Mouse (Mus musculus): Measurements from ENCODE around the gene Cacna1b. TPM values are rescaled to one million over a fixed set of nuclear protein-coding genes. Genes with fewer than 3 reads are reported as not detected.

Gene Cacna1b
- polyA plus RNA-seq, 1 experiment from 2014 or later: 0.91 TPM

DNA sequence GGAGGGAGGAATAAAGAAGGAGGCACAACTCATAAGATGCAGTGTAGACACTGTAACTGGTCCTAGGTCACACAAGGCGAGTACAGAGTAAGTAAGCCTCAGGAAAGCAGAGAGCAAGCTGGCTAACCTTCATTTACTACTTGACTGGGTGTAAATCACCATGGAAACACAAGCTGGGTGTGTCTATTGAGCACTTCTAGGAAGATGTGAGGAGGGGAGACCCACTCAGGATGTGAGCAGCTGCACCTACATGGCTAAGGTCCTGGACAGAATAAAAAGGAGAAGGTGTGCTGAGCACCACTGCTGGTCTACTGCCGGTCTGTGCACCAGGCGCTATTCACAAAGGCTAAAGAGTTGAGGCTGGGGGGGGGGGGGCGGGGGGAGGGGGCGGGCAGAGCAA, 13.9 kb upstream of the Cacna1b start:
- no peaks in the 10 kb centered on the region for H3K4me1 ChIP-seq (replicated peaks; ENCODE audit: control insufficient read depth, insufficient read depth, low read length)
- 20% methylated on average over 3 of the region's 5 CpGs for WGBS
- ATAC-seq (replicated peaks; ENCODE audit: low FRiP score, low TSS enrichment, low read depth): no peak
- no peak for DNase-seq (ENCODE audit: low spot score)
- H3K27ac ChIP-seq (ENCODE audit: low read depth): no peak overlapping the region
- no peak overlapping the region for H3K4me2 ChIP-seq (ENCODE audit: low read length)
- H3K9ac ChIP-seq (ENCODE audit: low read length): no peak overlapping the region
- H3K36me3 ChIP-seq (ENCODE audit: control insufficient read depth, insufficient read depth, low read length): no peaks in the 10 kb centered on the region
- no peaks in the 10 kb centered on the region for H3K27me3 ChIP-seq (replicated peaks; ENCODE audit: control insufficient read depth, insufficient read depth, low read length)
- no peaks in the 10 kb centered on the region for H3K9me3 ChIP-seq (ENCODE audit: control insufficient read depth, low read length)
- H3K4me3 ChIP-seq (ENCODE audit: low read depth, low read length): no peak overlapping the region

- Histone ChIP-seq H3K4me1 (replicated peaks; ENCODE audit: control insufficient read depth, insufficient read depth, low read length) (no peaks in the 10 kb centered on the region), H3K4me3 (ENCODE audit: low read depth, low read length) (no peak overlapping the region), H3K36me3 (ENCODE audit: control insufficient read depth, insufficient read depth, low read length) (no peaks in the 10 kb centered on the region), H3K9me3 (ENCODE audit: control insufficient read depth, low read length) (no peaks in the 10 kb centered on the region), H3K27me3 (replicated peaks; ENCODE audit: control insufficient read depth, insufficient read depth, low read length) (no peaks in the 10 kb centered on the region), H3K27ac (ENCODE audit: low read depth) (no peak overlapping the region), H3K9ac (ENCODE audit: low read length) (no peak overlapping the region), H3K4me2 (ENCODE audit: low read length) (no peak overlapping the region)
- DNase-seq (ENCODE audit: low spot score) (no peak), ATAC-seq (replicated peaks; ENCODE audit: low FRiP score, low TSS enrichment, low read depth) (no peak)
- WGBS: 68% methylated on average over 11 of the region's 11 CpGs
Observed at GRCm38 (mm10) chr2:24775951-24776587, 13.1 kb upstream of the Cacna1b start.

DNA sequence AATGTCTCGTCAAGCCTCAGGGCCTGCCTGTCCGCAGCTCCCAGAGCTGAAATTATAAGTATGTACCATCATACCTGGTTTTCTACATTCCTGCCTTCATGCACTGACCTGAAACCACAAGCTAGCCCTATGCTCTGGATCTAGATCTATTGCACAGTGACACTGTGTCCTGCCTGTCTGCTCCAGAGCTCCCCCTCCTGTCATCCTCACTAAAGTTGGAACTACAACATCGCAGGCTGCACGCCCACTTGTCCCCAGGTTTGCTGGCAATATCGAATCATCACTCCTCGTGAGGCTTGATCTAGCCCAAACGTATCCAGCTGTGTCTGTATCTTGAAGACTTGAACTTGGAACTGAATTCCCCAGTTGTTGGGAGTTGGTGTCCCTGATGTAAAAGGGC, 11.9 kb upstream of the Cacna1b start:
- ATAC-seq (replicated peaks; ENCODE audit: low FRiP score, low TSS enrichment, low read depth) (no peak), DNase-seq (ENCODE audit: low spot score) (no peak)
- Histone ChIP-seq H3K27me3 (replicated peaks; ENCODE audit: control insufficient read depth, insufficient read depth, low read length) (no peaks in the 10 kb centered on the region), H3K4me3 (ENCODE audit: low read depth, low read length) (no peak overlapping the region), H3K27ac (ENCODE audit: low read depth) (no peak overlapping the region), H3K9ac (ENCODE audit: low read length) (no peak overlapping the region), H3K9me3 (ENCODE audit: control insufficient read depth, low read length) (no peaks in the 10 kb centered on the region), H3K4me1 (replicated peaks; ENCODE audit: control insufficient read depth, insufficient read depth, low read length) (no peaks in the 10 kb centered on the region), H3K36me3 (ENCODE audit: control insufficient read depth, insufficient read depth, low read length) (no peaks in the 10 kb centered on the region), H3K4me2 (ENCODE audit: low read length) (no peak overlapping the region)
- WGBS: 61% methylated on average over 7 of the region's 7 CpGs

GRCm38 (mm10) chr2:24770861-24771260, 7.9 kb upstream of the Cacna1b start:
- H3K27me3 ChIP-seq (replicated peaks; ENCODE audit: control insufficient read depth, insufficient read depth, low read length): no peaks in the 10 kb centered on the region
- H3K4me3 ChIP-seq (ENCODE audit: low read depth, low read length): no peak overlapping the region
- 75% methylated on average over 4 of the region's 4 CpGs for WGBS
- no peak overlapping the region for H3K4me2 ChIP-seq (ENCODE audit: low read length)
- H3K4me1 ChIP-seq (replicated peaks; ENCODE audit: control insufficient read depth, insufficient read depth, low read length): no peaks in the 10 kb centered on the region
- no peaks in the 10 kb centered on the region for H3K36me3 ChIP-seq (ENCODE audit: control insufficient read depth, insufficient read depth, low read length)
- DNase-seq (ENCODE audit: low spot score): no peak
- no peak overlapping the region for H3K9ac ChIP-seq (ENCODE audit: low read length)
- H3K27ac ChIP-seq (ENCODE audit: low read depth): no peak overlapping the region
- H3K9me3 ChIP-seq (ENCODE audit: control insufficient read depth, low read length): no peaks in the 10 kb centered on the region
- ATAC-seq (replicated peaks; ENCODE audit: low FRiP score, low TSS enrichment, low read depth): no peak

GRCm38 (mm10) chr2:24762446-24762960, 449 bp downstream of the Cacna1b start:
- DNase-seq (ENCODE audit: low spot score) (peak; percentile 65), ATAC-seq (replicated peaks; ENCODE audit: low FRiP score, low TSS enrichment, low read depth) (peak; percentile 64)
- WGBS: 1% methylated on average over 52 of the region's 52 CpGs
- Histone ChIP-seq H3K36me3 (ENCODE audit: control insufficient read depth, insufficient read depth, low read length) (no peaks in the 10 kb centered on the region), H3K27me3 (replicated peaks; ENCODE audit: control insufficient read depth, insufficient read depth, low read length) (peaks cover 19% of the 10 kb centered on the region), H3K9ac (ENCODE audit: low read length) (no peak overlapping the region), H3K9me3 (ENCODE audit: control insufficient read depth, low read length) (no peaks in the 10 kb centered on the region), H3K4me3 (ENCODE audit: low read depth, low read length) (peak overlapping the region; percentile 47), H3K4me1 (replicated peaks; ENCODE audit: control insufficient read depth, insufficient read depth, low read length) (peaks cover 6% of the 10 kb centered on the region), H3K27ac (ENCODE audit: low read depth) (no peak overlapping the region), H3K4me2 (ENCODE audit: low read length) (peak overlapping the region; percentile 97)

DNA sequence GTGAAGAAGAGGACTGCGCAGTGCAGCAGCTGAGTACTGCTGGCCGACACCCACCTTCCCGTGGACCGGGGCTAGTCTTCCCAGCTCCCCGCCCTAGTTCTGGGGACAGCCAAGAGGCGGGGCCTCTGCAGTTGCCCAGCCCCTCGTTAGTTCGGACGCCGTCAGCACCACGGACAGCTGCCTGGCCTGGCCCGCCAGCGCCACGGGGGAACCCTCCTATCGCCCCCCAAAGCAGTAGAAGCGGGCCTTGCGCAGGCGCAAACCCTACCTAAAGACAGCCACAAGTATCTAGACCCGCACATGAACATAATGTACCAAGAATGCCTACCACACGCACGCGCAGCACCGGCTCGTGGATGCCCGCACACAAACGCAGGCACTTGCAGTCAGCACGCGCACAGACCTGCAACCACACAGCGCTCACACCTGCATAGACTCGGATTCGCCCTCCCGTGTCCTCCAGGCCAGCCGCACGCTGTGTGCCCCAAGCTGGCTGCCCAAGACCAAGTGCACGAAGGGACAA, 968 bp downstream of the Cacna1b start:
- Histone ChIP-seq H3K27ac (ENCODE audit: low read depth) (no peak overlapping the region), H3K9me3 (ENCODE audit: control insufficient read depth, low read length) (no peaks in the 10 kb centered on the region), H3K9ac (ENCODE audit: low read length) (no peak overlapping the region), H3K27me3 (replicated peaks; ENCODE audit: control insufficient read depth, insufficient read depth, low read length) (peaks cover 19% of the 10 kb centered on the region), H3K36me3 (ENCODE audit: control insufficient read depth, insufficient read depth, low read length) (no peaks in the 10 kb centered on the region), H3K4me1 (replicated peaks; ENCODE audit: control insufficient read depth, insufficient read depth, low read length) (peaks cover 6% of the 10 kb centered on the region), H3K4me3 (ENCODE audit: low read depth, low read length) (peak overlapping the region; percentile 47), H3K4me2 (ENCODE audit: low read length) (peak overlapping the region; percentile 97)
- ATAC-seq (replicated peaks; ENCODE audit: low FRiP score, low TSS enrichment, low read depth) (peak; percentile 75), DNase-seq (ENCODE audit: low spot score) (peak; percentile 95)
- under 1% methylated on average over 34 of the region's 35 CpGs for WGBS

GRCm38 (mm10) chr2:24755276-24755675, 7.7 kb downstream of the Cacna1b start:
- no peak overlapping the region for H3K27ac ChIP-seq (ENCODE audit: low read depth)
- no peak overlapping the region for H3K4me3 ChIP-seq (ENCODE audit: low read depth, low read length)
- no peaks in the 10 kb centered on the region for H3K4me1 ChIP-seq (replicated peaks; ENCODE audit: control insufficient read depth, insufficient read depth, low read length)
- H3K9ac ChIP-seq (ENCODE audit: low read length): no peak overlapping the region
- no peak for ATAC-seq (replicated peaks; ENCODE audit: low FRiP score, low TSS enrichment, low read depth)
- DNase-seq (ENCODE audit: low spot score): peak; percentile 80
- no peaks in the 10 kb centered on the region for H3K36me3 ChIP-seq (ENCODE audit: control insufficient read depth, insufficient read depth, low read length)
- no peaks in the 10 kb centered on the region for H3K27me3 ChIP-seq (replicated peaks; ENCODE audit: control insufficient read depth, insufficient read depth, low read length)
- WGBS: 93% methylated on average over 1 of the region's 1 CpGs
- no peak overlapping the region for H3K4me2 ChIP-seq (ENCODE audit: low read length)
- no peaks in the 10 kb centered on the region for H3K9me3 ChIP-seq (ENCODE audit: control insufficient read depth, low read length)

DNA sequence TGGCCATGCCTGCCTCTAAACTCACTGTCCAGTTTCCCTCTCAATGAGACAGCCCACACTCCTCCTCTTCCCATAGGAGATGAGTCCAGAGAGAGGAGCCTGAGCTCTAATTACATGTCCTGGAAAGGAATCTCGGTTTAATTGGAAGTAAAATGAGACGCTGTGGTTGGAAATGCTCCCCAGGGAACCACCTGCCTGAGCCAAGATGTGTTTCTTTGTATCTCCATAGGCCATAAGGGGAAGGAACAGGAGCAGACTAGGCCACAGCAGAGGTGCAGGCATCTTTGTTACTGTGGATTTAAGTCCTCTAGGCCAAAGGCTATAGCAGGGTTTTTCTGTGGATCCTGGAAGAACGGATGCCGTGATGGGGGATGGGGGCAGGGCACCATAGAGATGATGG, 10.4 kb downstream of the Cacna1b start:
- ATAC-seq (replicated peaks; ENCODE audit: low FRiP score, low TSS enrichment, low read depth): no peak

DNA sequence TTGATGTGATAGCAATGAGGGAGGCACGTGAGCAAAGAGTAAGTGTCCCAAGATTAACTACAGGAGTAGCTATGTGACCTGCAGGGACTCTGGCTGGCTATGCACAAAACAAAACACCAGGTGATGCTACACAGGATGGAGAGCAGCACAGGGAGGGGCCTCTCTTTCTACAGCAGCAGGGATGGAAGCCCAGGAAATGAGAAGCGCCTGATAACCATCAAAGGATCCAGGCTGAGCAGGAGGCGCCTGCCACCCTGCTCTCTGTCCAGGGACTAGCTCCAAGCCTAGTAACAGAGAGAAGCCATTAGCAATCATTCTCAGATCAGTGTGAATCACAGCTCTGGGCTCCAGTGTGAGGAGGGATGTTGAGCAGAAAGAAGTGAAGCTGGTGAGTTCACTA, 12.9 kb downstream of the Cacna1b start:
- Histone ChIP-seq H3K4me1 (replicated peaks; ENCODE audit: control insufficient read depth, insufficient read depth, low read length) (no peaks in the 10 kb centered on the region), H3K4me3 (ENCODE audit: low read depth, low read length) (no peak overlapping the region), H3K4me2 (ENCODE audit: low read length) (no peak overlapping the region), H3K9me3 (ENCODE audit: control insufficient read depth, low read length) (no peaks in the 10 kb centered on the region), H3K27me3 (replicated peaks; ENCODE audit: control insufficient read depth, insufficient read depth, low read length) (no peaks in the 10 kb centered on the region), H3K9ac (ENCODE audit: low read length) (no peak overlapping the region), H3K27ac (ENCODE audit: low read depth) (no peak overlapping the region), H3K36me3 (ENCODE audit: control insufficient read depth, insufficient read depth, low read length) (no peaks in the 10 kb centered on the region)
- DNase-seq (ENCODE audit: low spot score): no peak
- WGBS: 35% methylated on average over 3 of the region's 3 CpGs
- no peak for ATAC-seq (replicated peaks; ENCODE audit: low FRiP score, low TSS enrichment, low read depth)

More for the DNA sequence above, 10.4 kb downstream of the Cacna1b start:
- Histone ChIP-seq H3K4me1 (replicated peaks; ENCODE audit: control insufficient read depth, insufficient read depth, low read length) (no peaks in the 10 kb centered on the region), H3K36me3 (ENCODE audit: control insufficient read depth, insufficient read depth, low read length) (no peaks in the 10 kb centered on the region), H3K9me3 (ENCODE audit: control insufficient read depth, low read length) (no peaks in the 10 kb centered on the region), H3K9ac (ENCODE audit: low read length) (no peak overlapping the region), H3K27me3 (replicated peaks; ENCODE audit: control insufficient read depth, insufficient read depth, low read length) (no peaks in the 10 kb centered on the region), H3K4me3 (ENCODE audit: low read depth, low read length) (no peak overlapping the region), H3K4me2 (ENCODE audit: low read length) (no peak overlapping the region), H3K27ac (ENCODE audit: low read depth) (no peak overlapping the region)
- 67% methylated on average over 4 of the region's 4 CpGs for WGBS
- DNase-seq (ENCODE audit: low spot score): no peak

All from intestine, embryonic 14.5 days (tissue).